Mouse (Mus musculus): ENCODE data around the gene Hectd3. TPM values are rescaled to one million over a fixed set of nuclear protein-coding genes. Genes with fewer than 3 reads are reported as not detected.

The Hectd3 gene
- polyA plus RNA-seq, 1 experiment = 10.2 TPM

DNA sequence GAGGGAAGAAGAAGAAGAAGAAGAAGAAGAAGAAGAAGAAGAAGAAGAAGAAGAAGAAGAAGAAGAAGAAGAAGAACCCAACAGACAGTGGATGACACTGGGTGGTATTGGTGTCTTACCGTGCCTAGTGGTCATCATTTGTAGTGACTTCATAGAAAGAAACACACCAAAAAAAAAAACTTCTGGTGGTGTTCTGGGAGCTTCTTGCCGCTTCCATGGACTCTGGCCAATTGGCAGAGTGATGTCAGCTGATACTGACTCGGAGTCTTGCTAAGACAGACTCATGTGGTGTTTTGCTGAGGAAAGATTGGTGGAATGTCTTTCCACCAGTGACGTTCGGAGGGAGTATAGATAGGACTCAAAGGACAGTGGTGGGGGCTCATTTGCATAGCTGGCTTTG lies 15.1 kb downstream of the Hectd3 start:
- no peak overlapping the region for H3K27ac ChIP-seq (ENCODE audit: insufficient read depth, low read length)
- TF ChIP-seq POLR2A (IDR thresholded peaks at IDR 0.05; ENCODE audit: low read depth, low read length) (no peak), CTCF (IDR thresholded peaks at IDR 0.05; ENCODE audit: borderline replicate concordance, insufficient read depth, low read length) (no peak)
- H3K4me3 ChIP-seq (ENCODE audit: insufficient read depth, low read length) = no peak overlapping the region
- H3K4me1 ChIP-seq (ENCODE audit: control insufficient read depth, insufficient read depth, low read length) = 0 out of 2 replicates have a peak, but pooled peaks cover 2% of the 10 kb centered on the region

- H3K27ac ChIP-seq (ENCODE audit: insufficient read depth, low read length) = no peak overlapping the region
- no peak for TF ChIP-seq POLR2A (IDR thresholded peaks at IDR 0.05; ENCODE audit: low read depth, low read length)
- TF ChIP-seq CTCF (IDR thresholded peaks at IDR 0.05; ENCODE audit: borderline replicate concordance, insufficient read depth, low read length) = no peak
- no peak overlapping the region for H3K4me3 ChIP-seq (ENCODE audit: insufficient read depth, low read length)
- H3K4me1 ChIP-seq (ENCODE audit: control insufficient read depth, insufficient read depth, low read length) = no peaks in the 10 kb centered on the region
These were observed 18.5 kb downstream of the Hectd3 start for GRCm38 (mm10) chr4:117013596-117013995.

DNA sequence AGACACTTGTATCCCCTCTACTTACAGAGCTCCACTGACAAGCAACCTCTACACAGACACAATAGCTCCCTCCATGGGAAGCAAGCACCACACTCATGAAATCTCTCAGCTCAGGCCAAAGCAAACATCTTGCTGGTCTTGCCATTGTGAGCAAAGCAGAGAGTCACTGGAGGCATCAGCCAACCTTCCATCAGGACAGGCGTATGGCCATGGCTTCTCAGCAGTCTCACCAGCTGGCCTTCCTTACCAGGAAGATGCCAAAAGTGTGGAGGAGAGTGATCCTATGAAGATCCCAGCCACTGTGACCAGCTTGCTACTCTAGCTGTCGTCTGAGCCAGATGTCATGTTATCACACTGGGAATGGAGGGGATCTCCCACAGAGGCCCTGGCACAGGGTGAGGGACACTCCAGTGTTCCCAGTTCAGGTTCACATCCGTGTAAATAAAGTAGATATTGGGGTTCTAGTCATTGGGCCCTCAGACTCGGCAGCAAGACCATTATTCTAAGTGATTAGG lies 19.8 kb downstream of the Hectd3 start:
- no peaks in the 10 kb centered on the region for H3K4me1 ChIP-seq (ENCODE audit: control insufficient read depth, insufficient read depth, low read length)
- no peak overlapping the region for H3K4me3 ChIP-seq (ENCODE audit: insufficient read depth, low read length)
- no peak for TF ChIP-seq CTCF (IDR thresholded peaks at IDR 0.05; ENCODE audit: borderline replicate concordance, insufficient read depth, low read length)
- no peak for TF ChIP-seq POLR2A (IDR thresholded peaks at IDR 0.05; ENCODE audit: low read depth, low read length)
- H3K27ac ChIP-seq (ENCODE audit: insufficient read depth, low read length) = no peak overlapping the region

- TF ChIP-seq POLR2A (IDR thresholded peaks at IDR 0.05; ENCODE audit: low read depth, low read length) (no peak), CTCF (IDR thresholded peaks at IDR 0.05; ENCODE audit: borderline replicate concordance, insufficient read depth, low read length) (no peak)
- Histone ChIP-seq H3K27ac (ENCODE audit: insufficient read depth, low read length) (no peak overlapping the region), H3K4me1 (ENCODE audit: control insufficient read depth, insufficient read depth, low read length) (peaks cover 4% of the 10 kb centered on the region; the same call in 1 of the 2 replicates), H3K4me3 (ENCODE audit: insufficient read depth, low read length) (no peak overlapping the region)
These were observed 22.6 kb downstream of the Hectd3 start for GRCm38 (mm10) chr4:117017738-117018137.

DNA sequence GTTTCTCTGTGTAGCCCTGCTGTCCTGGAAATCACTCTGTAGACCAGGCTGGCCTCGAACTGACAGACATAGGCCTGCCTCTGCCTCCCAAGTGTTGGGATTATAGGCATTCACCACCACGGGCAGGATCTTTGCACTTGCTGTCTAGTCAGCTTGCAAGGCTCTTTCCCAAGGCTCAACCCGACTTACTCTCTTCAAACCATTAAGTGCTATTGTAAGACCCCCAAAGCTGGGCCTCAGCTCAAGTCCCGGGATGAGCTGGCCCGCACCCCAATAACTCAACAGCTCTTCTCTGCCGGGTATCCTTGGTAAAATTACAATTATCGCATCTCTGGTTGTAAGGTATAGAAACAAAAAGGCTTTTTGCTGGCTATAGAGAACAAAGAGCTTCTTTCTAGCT lies 23.2 kb downstream of the Hectd3 start:
- H3K4me1 ChIP-seq (ENCODE audit: control insufficient read depth, insufficient read depth, low read length) = peaks cover 4% of the 10 kb centered on the region; the same call in 1 of the 2 replicates
- no peak for TF ChIP-seq CTCF (IDR thresholded peaks at IDR 0.05; ENCODE audit: borderline replicate concordance, insufficient read depth, low read length)
- TF ChIP-seq POLR2A (IDR thresholded peaks at IDR 0.05; ENCODE audit: low read depth, low read length) = no peak
- H3K4me3 ChIP-seq (ENCODE audit: insufficient read depth, low read length) = no peak overlapping the region
- no peak overlapping the region for H3K27ac ChIP-seq (ENCODE audit: insufficient read depth, low read length)

- H3K27ac ChIP-seq (ENCODE audit: insufficient read depth, low read length) = peak within 1 kb of the TSS; percentile 19
- H3K4me3 ChIP-seq (ENCODE audit: insufficient read depth, low read length) = peak within 1 kb of the TSS; percentile 76
- peaks cover 4% of the 10 kb centered on the region; the same call in 1 of the 2 replicates for H3K4me1 ChIP-seq (ENCODE audit: control insufficient read depth, insufficient read depth, low read length)
- TF ChIP-seq CTCF (IDR thresholded peaks at IDR 0.05; ENCODE audit: borderline replicate concordance, insufficient read depth, low read length) (no peak), POLR2A (IDR thresholded peaks at IDR 0.05; ENCODE audit: low read depth, low read length) (no peak; the same call in none of the 2 replicates)
These were observed 24.4 kb downstream of the Hectd3 start, which contains the start of gene Eif2b3 for GRCm38 (mm10) chr4:117019206-117020134. Gene Eif2b3 (plus strand): TSS chr4:117019402.

- Histone ChIP-seq H3K4me1 (ENCODE audit: control insufficient read depth, insufficient read depth, low read length) (peaks cover 4% of the 10 kb centered on the region; the same call in 1 of the 2 replicates), H3K4me3 (ENCODE audit: insufficient read depth, low read length) (no peak overlapping the region), H3K27ac (ENCODE audit: insufficient read depth, low read length) (no peak overlapping the region)
- TF ChIP-seq CTCF (IDR thresholded peaks at IDR 0.05; ENCODE audit: borderline replicate concordance, insufficient read depth, low read length) = no peak
- no peak for TF ChIP-seq POLR2A (IDR thresholded peaks at IDR 0.05; ENCODE audit: low read depth, low read length)
These were observed 28.4 kb downstream of the Hectd3 start for GRCm38 (mm10) chr4:117023469-117023868.

- H3K27ac ChIP-seq (ENCODE audit: insufficient read depth, low read length) = no peak overlapping the region
- TF ChIP-seq POLR2A (IDR thresholded peaks at IDR 0.05; ENCODE audit: low read depth, low read length) = no peak
- TF ChIP-seq CTCF (IDR thresholded peaks at IDR 0.05; ENCODE audit: borderline replicate concordance, insufficient read depth, low read length) = no peak
- H3K4me1 ChIP-seq (ENCODE audit: control insufficient read depth, insufficient read depth, low read length) = no peaks in the 10 kb centered on the region
- no peak overlapping the region for H3K4me3 ChIP-seq (ENCODE audit: insufficient read depth, low read length)
These were observed 36.0 kb downstream of the Hectd3 start for GRCm38 (mm10) chr4:117031105-117031504.

DNA sequence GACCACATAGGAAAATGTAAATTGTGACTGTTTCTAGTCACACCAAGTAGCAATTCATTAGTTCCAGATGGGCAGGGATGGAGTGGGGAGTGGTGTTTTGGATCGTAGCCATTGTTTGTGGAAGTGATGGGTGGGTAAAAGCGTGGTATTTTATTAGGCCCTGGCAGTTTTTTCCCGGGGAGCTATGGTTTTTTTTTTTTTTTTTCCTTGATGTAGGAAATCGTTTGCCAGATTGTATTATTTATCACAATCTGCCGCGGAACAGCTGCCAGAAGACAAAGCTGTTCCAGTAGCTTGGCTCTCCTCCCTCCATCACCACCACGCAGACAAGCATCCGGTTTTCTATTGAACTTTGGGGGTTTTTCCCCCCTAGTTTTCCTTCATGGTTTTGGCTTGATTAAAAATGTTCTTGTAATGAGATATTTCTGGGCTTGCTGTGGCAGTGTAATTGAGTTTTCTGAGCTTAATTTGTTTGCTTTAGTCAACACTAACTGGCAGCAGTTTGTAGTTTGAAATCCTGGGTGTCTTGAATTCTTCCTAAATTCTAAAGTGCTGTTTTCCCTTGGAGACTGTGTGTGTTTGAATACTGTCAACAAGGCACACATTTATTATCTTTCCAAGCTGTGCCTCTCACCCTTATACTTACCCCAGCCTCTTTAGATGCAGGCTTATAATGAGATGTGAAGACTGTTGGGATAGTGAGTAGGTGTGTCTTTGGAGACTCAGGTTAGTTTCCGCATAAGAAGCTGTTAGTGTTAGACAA lies 45.0 kb downstream of the Hectd3 start:
- H3K4me1 ChIP-seq (ENCODE audit: control insufficient read depth, insufficient read depth, low read length) = peaks cover 4% of the 10 kb centered on the region; the same call in 1 of the 2 replicates
- TF ChIP-seq POLR2A (IDR thresholded peaks at IDR 0.05; ENCODE audit: low read depth, low read length) = no peak
- TF ChIP-seq CTCF (IDR thresholded peaks at IDR 0.05; ENCODE audit: borderline replicate concordance, insufficient read depth, low read length) = no peak
- no peak overlapping the region for H3K4me3 ChIP-seq (ENCODE audit: insufficient read depth, low read length)
- 0 out of 2 replicates have a peak overlapping the region, but pooled peaks have one; percentile 13 for H3K27ac ChIP-seq (ENCODE audit: insufficient read depth, low read length)

All from embryonic fibroblast, embryonic 13.5 days (primary cell).